19 mouse cellular contexts compared by ENCODE assay signal in genomic region chr1:161237339-161237738, GRCm38 (mm10).
"Had no signal": no experiment of that assay in that cellular context is flagged by ENCODE, and none has a peak within 500 bp of the region (broad histone marks: within the 10 kb centered on the region; RNA-seq: fewer than 3 reads in every experiment).

No protein-coding gene starts in this region.

- H3K4me1 ChIP-seq: midbrain, embryonic 12.5 days; midbrain, embryonic 15.5 days; neural tube, embryonic 12.5 days had no signal

- H3K27ac ChIP-seq: kidney, postnatal 0 days; layer of hippocampus, adult 2 months; left cerebral cortex, adult 2 months; liver, embryonic 13.5 days; macrophage; midbrain, embryonic 12.5 days; midbrain, embryonic 15.5 days; neural tube, embryonic 12.5 days; neural tube, embryonic 15.5 days; stomach, postnatal 0 days had no signal

- DNase-seq: kidney, postnatal 25 days; layer of hippocampus, adult 9-11 months; liver, embryonic 13.5 days; lung, embryonic 14.5 days; right cerebral cortex, adult 18-20 months; right cerebral cortex, postnatal 14 days; right cerebral cortex, postnatal 4 days; thymus, adult 2 months; thymus, postnatal 25 days had no signal

- H3K4me2 ChIP-seq: liver, embryonic 13.5 days; lung, embryonic 14.5 days; midbrain, embryonic 12.5 days; midbrain, embryonic 15.5 days; neural tube, embryonic 12.5 days; neural tube, embryonic 15.5 days had no signal

- H3K4me3 ChIP-seq: layer of hippocampus, adult 2 months; left cerebral cortex, adult 2 months; liver, embryonic 13.5 days; midbrain, embryonic 12.5 days; midbrain, embryonic 15.5 days; neural tube, embryonic 12.5 days; neural tube, embryonic 15.5 days had no signal

- ATAC-seq: lung, postnatal 0 days; midbrain, embryonic 15.5 days had no signal

- H3K9ac ChIP-seq: liver, embryonic 13.5 days; lung, embryonic 14.5 days; midbrain, embryonic 12.5 days; midbrain, embryonic 15.5 days; neural tube, embryonic 12.5 days; neural tube, embryonic 15.5 days had no signal

- H3K9me3 ChIP-seq: liver, embryonic 13.5 days; midbrain, embryonic 12.5 days; midbrain, embryonic 15.5 days; neural tube, embryonic 12.5 days; neural tube, embryonic 15.5 days had no signal

- H3K27me3 ChIP-seq: liver, embryonic 13.5 days; midbrain, embryonic 12.5 days; midbrain, embryonic 15.5 days; neural tube, embryonic 12.5 days; neural tube, embryonic 15.5 days had no signal
